Mouse (Mus musculus): Measurements from ENCODE around the gene Ndst2.

DNA sequence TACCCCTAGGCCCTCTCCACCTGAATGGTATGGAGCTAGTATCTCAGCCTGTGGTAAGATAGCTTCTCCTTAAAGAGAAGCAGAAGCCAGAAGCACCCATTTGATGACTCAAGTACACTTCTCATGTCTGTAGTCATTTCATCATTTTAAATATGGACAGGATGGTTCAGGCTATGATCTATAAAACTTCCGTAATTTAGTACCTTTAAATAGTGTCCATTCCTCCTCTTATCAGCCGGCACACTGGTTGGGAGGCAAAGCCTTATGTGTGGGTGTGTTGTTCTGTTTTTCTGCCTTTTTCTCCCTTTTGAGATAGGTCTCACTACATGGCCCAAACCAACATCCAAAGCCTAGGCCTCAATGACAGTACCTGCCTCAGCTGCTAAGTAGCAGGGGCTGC is 35.8 kb downstream of the Ndst2 start:
- TF ChIP-seq CTCF (IDR thresholded peaks at IDR 0.05; ENCODE audit: borderline replicate concordance, insufficient read depth, low read depth, low read length) (no peak), POLR2A (IDR thresholded peaks at IDR 0.05; ENCODE audit: borderline replicate concordance, insufficient read depth, low read length) (no peak)

Measured in cerebellum, adult 2 months (tissue).